Mouse (Mus musculus): ENCODE measurements around the gene Atf5.

Gene Atf5

DNA sequence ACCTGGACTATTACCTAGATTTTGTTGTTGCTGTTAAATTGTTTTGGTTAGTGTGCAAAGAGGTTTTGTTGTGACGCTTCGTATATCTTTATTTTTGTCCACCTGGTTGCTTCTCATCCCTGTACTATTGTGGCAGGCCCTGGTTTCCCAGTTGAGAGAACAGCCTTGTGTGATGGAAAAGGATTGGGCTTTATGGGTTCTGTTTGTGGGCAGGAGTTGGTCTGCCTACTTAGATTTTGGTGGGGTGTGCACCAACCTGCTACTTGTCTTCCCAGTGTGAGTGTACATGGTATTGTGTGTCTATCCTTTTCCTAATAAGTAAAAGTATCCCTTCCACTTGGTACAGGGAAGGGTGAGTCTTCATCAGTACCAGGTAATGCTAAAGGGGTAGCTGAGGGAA is 2.9 kb upstream of the Atf5 start:
- DNase-seq: peak; percentile 0

DNA sequence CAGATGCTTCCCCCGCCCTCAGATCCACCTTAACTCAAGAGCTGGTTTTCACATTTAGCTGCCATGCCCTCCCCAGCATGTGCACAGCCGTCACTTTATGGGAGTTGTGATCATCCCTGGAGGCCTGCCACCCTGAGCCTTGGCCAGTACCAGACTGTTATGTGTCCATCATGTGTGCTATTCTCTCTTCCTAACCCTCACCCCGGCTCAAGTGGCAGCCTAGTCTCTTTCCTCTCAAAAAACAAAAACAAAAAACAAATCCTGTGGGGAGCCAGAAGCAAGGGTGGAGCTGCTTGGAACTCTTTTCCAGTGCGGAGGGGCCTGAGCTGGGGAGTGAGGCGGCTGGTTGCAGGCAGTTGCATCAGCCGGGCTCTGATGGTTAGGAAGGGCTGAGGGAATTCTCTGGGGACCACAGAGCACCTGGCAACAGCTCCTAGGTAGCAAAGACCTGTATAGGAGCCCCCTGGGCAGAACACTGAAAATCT is 2.3 kb upstream of the Atf5 start:
- DNase-seq: peak; percentile 70 to 73

DNA sequence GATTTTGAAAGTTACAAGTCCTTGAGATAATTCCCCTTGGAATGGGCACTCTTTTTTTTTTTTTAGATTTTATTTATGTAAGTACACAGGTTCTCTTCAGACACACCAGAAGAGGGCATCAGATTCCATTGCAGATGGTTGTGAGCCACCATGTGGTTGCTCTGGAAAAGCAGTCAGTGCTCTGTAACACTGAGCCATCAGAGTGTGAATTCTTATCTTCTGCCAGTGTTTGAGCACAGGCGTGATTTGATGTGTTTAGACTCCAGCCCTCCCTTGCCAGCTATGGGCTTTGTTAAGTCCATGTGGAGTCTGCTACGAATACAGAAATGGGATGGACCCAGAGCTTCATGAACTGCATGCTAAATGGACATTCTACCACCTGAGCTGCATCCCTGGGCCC is 1.7 kb upstream of the Atf5 start:
- peak in 1 of 2 experiments; percentile 0 for DNase-seq

DNA sequence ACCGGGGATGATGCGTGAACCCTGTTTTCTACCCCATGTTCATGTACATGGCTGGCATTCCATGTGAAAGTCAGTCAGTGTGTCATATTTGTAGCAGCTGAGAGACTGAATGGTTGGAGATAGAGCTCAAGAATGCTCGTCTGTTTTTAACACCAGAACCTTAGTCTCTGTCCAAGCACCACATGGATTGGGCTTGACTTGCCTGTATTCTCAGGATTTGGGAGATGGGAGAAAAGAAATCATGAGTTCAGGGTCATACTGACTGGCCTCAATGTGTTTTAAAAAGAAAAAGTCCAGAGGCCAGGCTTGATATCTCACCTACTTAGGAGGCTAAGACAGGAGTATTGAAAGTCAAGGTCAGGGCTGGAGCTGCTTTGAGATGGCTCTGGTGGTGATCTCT is 983 bp upstream of the Atf5 start:
- no peak for DNase-seq

DNA sequence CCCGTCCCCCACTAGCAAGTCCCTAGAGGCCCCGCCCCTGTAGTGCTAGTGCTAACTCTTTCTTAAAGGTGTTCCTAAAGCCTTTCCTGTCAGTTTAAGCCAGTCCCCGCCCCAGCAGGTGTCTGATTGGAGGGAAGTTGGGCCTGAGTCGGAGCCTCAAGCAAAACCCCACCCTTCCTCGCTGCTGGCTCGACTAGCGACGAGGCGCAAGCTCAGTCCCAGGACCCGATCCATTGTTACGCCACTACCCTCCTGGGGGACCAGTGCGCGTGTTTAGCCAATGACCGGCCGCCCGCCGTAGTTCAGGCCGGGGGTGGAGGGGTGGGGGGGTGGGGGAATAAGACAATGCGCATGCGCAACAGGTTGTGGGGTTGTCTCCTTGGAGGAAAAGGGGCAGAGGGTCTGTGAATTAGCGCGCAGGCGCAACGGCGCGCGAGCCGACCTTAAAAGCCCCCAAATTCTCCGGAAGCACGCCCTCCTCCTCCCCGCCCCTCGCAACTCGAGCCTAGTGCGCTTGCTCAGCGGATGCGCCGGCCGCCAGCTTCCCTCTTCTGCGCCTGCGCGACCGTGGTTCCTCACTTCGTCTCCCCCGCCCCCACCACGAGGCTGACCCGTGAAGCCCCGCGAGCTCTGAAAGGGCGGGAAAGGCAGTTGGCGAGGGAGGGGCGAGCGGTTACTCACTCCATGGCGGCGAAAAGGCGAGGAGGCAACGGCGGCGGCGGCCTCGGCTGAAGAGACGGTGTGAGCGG is 563 bp downstream of the Atf5 start, which contains the start of the genes Nup62 and Il4i1:
Nup62 (plus strand) TSS at position 368 of the 749 bp plus-strand sequence.
Il4i1 (plus strand) TSS at position 667 of the 749 bp plus-strand sequence.
- peak; percentile 100 for DNase-seq

DNA sequence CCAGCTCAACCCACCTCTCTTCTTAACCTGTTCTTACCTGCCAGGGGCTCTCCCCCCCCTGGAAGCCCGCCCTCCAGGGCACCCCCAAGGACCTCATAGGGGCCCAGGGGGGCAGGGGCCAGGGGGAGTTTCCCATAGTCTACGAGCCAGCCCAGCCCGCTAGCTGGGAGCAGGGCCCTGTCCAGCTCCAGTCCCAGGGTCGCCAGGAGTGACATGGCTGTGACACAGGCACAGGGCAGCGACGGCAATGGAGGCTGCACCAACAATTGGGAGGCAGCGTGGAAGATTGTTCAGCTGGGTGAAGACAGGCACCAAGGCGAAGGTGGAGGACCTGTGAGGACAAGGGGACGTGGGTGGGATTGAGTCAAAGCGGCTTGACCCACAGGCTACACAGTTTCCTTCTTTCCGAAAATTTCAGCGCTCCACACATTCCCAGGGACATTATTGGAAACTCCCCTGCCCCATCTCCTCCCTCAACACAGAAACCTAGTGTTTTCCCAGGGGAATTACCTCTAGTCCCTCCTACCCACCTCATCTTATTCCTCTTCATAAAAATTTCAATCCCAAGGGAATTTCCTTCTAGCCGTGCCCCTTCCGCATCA is 1.4 kb downstream of the Atf5 start:
- DNase-seq: peak in 1 of 2 experiments; percentile 9

DNA sequence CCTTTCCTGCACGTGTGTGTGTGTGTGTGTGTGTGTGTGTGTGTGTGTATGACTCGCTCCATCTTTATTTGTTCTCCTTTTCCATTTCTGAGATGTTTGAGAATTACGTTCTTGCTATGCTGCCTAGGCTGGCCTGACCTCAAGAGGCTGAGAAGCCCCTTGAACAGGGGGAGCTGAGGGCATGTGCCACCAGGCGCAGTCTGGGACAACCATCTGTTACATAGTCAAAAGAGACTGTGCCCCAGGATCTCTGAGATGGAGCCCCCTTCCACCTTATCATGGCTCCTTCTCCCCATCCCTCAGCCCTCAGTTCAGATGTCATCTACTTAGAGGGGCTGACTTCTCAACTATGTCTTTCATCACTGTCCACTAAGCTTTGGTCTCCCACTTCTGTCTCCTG is 2.0 kb downstream of the Atf5 start:
- DNase-seq: peak in 1 of 2 experiments; percentile 2

DNA sequence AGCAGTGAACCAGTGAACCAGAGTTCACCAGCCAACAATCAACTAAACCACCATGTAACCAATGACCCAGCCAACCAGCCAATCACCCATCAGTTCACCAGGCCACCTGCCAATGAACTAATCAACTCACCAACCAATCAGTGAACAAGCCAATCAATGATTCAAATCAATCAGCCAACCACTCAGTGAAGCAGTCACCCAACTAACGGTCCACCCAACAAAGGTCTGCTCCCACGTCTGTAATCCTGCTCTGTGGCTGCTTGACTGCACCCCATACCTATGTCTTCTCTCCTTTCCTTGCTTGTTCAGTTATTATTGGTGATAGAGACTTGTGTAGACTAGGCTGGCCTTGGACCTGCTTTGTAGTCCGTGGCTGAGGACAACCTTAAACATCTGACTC is 2.5 kb downstream of the Atf5 start:
- peak in 1 of 2 experiments; percentile 1 for DNase-seq

DNA sequence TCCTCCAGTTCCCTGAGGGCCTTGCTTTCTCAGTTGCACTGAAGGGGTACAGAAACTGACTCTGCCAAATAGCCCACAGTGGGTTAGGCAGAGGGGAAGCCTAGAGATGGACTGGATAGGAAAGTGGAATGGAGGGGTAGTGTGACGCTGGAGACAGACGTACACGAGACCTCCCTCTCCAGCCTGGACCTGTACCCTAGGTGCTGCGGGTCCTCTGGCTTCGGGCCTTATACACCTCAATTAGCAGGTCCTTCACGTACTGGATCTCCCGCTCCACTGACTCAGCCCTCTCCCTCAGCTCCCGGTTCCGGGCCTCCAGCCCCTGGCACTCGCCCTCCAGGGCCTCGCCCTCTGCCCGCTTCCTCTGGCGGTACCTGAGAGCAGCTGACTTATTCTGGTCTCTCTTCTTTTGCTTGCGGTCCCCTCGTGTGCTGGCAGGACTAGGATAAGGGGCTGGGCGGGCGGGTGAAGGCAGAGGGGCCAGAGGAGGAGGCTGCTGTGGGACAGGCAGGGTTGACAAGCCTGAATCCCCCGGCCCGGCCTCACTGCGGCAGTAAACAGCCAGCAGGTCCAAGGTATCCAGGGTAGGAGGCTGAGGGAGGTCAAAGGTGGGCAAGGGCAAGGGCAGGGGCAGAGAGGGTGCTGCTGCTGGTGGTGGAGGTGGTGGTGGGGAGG is 3.7 kb downstream of the Atf5 start:
- peak in 1 of 2 experiments; percentile 1 for DNase-seq

DNA sequence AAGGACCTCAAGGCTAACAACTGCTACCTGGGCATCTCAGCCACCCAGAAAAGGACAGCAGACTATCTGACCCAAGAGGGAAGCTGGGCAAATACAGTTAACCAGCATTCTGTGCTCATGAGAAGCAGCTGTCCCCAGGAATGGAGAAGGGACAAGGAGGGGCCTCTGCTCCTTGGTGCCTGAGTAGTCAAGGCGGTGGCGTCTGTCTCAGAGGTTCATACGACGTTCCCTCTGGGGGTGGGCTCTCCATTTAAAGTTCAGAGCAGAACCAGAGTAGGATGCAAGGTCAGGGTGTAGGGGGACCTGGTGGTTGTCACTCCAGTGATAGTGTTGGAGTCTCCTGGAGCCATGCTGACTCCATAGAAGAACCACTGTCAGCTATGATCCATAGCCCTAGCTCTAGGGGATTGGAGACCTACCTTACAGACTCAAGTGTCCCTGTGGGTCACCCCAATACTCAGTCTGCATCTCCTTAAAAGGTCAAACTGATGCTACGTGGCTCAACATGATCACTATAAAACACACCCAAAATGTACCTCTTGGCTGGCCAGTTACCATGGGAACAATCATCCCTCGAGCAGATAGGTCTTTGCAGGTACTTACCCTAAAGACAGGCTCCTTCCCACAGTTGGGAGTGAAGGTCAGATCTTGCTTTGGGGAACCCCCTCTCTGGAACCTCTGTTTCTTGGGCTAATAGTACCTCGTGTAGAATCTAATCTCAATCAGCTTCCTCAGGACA is 5.5 kb downstream of the Atf5 start:
- DNase-seq: peak in 1 of 2 experiments; percentile 0

DNA sequence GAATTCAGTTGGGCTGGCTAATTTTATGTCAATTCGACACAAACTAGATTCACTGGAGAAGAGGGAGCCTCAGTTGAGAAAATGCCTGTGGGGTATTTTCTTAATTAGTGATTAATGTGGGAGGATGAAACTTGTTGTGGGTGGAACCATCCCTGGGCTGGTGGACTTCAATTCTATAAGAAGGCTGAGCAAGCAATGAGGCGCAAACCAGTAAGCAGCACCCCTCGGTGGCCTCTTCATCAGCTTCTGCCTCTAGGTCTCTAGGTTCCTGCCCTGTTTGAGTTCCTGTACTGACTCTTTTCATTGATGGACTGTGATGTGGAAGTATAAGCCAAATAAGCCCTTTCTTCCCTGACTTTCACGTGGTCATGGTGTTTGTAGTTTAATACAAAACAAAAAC is 6.1 kb downstream of the Atf5 start:
- no peak for DNase-seq

DNA sequence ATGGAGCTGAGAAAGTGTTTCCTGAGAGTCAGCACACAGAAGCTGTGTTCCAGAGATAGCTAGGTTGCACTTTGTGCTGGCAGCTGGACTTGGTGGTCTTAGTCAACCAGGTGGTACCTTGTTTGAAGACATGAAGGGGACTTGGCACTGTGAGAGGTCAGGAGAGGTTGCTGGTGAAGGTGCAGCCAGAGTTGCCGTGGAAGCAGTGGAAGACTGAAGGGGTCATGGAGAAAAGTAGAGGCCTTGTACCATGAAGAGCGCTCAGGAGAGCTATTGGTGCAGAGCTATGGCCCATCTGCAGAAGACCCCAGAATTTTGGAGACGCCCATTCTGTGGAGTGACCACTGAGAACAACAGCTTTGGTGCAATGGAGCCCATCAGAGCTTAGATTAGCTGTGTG is 7.0 kb downstream of the Atf5 start:
- DNase-seq: no peak

DNA sequence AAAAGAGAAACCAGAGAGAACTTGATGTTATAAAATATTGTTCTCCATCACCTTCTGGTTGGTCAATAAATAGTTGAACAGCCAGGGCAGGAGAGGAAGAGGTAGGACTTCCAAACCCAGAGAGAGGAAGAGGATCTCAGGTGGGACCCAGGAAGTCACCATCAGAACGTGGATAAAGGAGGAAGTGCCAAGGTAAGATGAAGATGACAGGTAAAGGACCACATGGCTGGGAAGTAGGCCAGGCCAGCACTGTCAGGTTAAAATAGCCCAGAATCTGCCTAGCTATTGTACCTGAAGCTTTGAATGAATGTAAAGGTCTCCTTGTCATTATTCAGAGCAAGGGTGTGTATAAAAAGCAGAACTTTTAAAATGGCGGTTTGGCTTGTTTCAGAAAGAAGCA is 7.5 kb downstream of the Atf5 start:
- DNase-seq: no peak

DNA sequence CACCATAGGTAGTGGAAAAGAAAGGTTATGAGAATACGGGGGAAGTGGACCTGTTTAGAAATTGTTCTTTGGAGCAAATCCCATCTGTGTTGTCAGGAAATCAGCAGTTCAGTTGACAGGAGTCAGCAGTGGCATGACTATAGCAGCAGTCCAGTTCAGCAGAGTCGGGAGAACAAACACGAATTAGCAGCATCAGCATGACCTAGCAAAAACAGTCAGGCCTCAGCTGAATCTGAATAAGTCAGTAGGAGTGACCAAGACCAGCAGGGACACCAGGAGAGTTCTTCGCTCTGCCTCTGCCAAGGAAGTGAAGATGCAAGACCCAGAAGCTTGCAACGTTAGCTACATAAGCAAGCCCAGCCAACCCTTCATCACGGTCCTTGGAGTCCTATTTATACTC is 23.7 kb downstream of the Atf5 start:
- no peak for DNase-seq

DNA sequence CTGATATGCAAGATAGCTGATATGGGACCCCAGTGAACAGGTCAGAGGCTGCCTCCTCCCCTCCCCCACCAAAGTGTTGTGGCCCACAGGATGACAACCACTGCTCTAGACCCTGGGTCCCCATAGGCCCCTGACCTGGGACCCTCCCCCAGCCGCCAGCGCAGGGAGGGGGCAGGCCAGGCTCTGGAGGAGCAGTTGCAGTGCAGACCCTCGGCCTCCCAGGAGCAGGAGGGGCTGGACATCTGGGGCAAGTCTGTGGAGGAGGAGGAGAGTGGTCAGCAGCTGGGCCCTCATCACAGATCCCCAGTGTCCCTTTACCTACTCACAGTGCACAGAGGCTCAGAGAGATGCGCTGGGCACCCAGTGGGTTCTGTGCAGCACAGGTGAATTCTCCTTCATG is 26.4 kb downstream of the Atf5 start:
- DNase-seq: no peak

DNA sequence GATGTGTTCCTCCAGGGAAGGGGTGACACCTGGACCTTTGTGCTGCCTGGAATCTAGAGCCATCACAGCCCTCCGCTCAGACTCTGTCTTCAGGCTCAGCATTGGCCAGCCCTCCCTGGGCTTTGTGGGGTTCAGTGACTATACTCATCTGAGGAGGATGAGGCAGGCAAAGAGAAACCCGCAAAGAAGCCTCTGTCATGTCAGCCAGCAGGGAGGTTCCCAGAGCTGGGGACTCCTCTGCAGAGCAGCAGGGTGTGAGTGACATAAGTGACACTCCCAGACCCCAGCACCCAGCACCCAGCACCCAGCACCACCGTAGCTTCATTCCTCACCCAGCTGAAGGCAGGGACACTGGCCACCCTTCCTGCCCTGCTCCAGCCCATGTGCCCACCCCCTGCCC is 26.9 kb downstream of the Atf5 start:
- no peak for DNase-seq

DNA sequence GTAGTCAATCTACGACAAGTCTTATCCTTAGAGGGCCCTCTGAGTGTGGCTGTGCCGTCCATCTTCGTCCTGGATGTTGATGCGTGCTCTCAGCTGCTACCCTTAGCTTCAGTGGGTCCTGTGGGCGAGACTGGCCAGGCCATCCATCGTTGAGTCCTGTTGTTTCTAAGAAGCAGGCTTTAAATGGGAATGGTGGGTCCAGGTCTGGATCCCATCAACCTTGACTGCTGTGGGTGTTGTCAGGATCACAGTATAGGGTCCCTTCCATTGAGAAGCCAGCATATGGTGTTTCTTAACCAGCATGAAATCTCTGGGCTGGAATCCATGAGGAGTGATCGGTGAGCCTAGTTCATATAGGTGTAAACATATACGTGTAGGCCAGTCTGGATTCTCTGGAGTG is 36.4 kb downstream of the Atf5 start:
- DNase-seq: no peak

DNA sequence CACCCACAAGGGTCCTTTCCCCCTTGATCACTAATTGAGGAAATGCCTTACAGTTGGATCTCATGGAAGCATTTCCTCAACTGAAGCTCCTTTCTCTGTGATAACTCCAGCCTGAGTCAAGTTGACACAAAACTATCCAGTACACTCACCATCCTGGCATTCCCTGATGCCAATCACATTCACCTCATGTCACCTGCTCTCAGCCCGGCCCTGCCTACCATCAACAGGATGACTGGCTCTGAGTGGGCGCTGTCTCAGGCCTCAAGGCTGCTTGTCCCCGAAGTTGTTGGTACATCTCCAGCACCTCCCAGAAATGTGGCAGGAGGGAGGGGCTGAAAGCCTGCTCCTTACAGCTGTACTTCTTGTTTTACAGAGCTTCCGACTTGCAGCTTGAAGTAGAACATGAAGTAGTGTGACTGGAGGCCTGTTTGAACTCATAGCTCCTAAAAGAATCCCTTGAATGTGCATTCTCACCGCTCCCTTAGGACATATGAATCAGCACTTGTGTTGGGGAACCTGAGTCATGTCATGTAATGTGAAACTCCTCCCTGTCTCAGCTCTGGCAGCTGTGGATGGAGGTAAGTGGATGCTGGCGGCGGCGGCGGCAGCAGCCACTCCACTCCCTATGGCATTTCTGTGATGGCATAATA is 39.5 kb downstream of the Atf5 start:
- DNase-seq: no peak

DNA sequence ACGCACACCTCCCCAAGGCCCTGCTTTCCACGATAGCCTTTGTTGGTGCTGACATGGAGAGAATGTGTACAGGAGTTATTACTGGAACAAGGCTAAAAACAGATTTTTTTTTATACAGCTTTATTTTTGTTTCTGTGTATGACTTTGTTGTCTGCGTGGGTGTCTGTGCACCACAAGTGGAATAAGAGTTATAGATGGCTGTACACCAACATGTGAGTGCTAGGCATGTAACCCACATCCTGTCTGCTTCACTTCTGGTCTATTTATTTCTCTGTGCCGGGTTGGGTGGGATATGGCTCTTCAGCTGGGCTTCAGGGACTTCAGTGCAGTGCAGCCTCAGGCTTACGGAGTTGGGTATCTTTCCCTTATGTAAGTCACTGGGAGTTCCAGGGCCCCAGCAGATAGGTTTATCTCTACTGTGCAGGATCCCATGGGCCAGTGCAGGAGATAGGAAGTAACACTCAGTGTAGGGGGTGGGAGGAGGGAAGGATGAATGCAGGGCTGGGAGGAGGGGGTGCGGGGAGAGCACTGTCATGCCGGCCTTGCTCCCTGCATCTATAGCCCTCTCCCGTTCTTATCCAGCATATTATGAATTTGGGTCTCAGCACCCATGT is 43.8 kb downstream of the Atf5 start:
- DNase-seq: no peak

DNA sequence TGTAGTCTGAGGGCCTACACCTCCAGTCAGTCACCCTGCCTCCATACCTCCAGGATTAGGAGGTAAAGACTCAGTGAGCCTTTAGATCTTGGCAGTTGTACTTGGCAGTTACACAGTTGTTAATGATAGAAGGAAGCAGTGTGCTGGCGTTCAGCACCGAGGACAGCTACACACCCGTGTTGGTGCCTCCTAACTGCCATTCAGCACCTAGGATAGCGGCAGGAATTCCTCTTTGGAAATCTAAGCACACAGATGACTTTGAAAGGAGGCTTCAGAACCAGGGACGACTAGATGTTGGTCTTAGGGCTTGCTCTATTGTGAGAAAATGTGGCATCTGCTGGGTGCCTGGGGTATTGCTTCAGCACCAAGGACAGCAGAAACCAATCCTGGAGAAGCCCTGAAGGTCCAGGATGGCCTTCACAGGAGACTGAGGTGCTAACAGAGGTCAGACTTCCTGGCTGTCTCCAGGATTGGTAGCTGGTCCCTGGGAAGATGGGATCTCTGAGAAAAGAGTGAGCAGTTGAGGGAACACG is 46.3 kb downstream of the Atf5 start:
- DNase-seq: peak; percentile 93

DNA sequence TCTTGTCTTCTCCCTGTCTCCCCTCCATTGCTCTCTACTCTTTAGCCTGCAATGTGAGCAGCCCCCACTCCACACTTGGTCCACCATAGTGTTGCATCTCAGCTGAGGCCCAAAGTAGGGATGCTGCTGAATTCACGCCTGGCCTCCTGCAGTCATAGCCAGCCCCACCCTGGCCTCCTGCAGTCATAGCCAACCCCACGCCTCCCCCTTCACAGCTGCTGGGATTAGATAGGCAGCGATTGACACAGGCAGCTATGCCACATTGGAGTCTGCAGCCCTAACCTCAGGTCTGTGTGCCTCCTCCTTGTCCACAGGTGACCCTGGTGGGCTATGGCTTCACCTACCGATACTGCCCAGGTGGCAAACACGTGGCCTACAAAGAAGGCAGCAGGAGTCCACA is 48.3 kb downstream of the Atf5 start:
- DNase-seq: no peak

All from kidney, postnatal 4 days (tissue).